Mouse (Mus musculus) C2C12 (cell line): ENCODE measurements around the gene Lnx1. TPM values are rescaled to one million over a fixed set of nuclear protein-coding genes. Genes with fewer than 3 reads are reported as not detected.

Source experiments
- H3K27me3 ChIP-seq: one replicate; pipeline ENCODE4 v1.6.1; 2011; ENCODE audit not compliant: control insufficient read depth, insufficient read depth, insufficient read length
- H3K36me3 ChIP-seq: one replicate; pipeline ENCODE4 v1.6.1; 2011; ENCODE audit not compliant: control insufficient read depth, insufficient read depth
- H3K4me3 ChIP-seq: one replicate; pipeline ENCODE4 v1.5.1; 2011; ENCODE audit warnings: mild to moderate bottlenecking, control low read depth; ENCODE audit not compliant: poor library complexity, insufficient read depth, severe bottlenecking
- H3K79me2 ChIP-seq: one replicate; pipeline ENCODE4 v1.6.1; 2011; ENCODE audit not compliant: control insufficient read depth, insufficient read depth
- H3K79me3 ChIP-seq: one replicate; pipeline ENCODE4 v1.6.1; 2011; ENCODE audit warnings: low read depth, control low read depth
- H3ac ChIP-seq: one replicate; pipeline ENCODE3; 2011; ENCODE audit warnings: low read depth; ENCODE audit not compliant: control insufficient read depth, insufficient read length
- CEBPB ChIP-seq: IDR thresholded peaks from one replicate; pipeline ENCODE4 v1.6.1; 2011; ENCODE audit warnings: low read depth, mild to moderate bottlenecking, control low read depth, moderate library complexity
- CTCF ChIP-seq: IDR thresholded peaks from one replicate; pipeline ENCODE4 v1.5.1; 2011; ENCODE audit not compliant: control insufficient read depth, insufficient read depth, insufficient read length
- FOSL1 ChIP-seq: IDR thresholded peaks from one replicate; pipeline ENCODE4 v1.8.0; 2011; ENCODE audit warnings: mild to moderate bottlenecking, low read length; ENCODE audit not compliant: poor library complexity, insufficient read depth, severe bottlenecking
- MAX ChIP-seq: IDR thresholded peaks from one replicate; pipeline ENCODE4 v1.6.1; 2011; ENCODE audit warnings: mild to moderate bottlenecking, control low read depth
- MYOD1 ChIP-seq: IDR thresholded peaks from one replicate; pipeline ENCODE4 v1.6.1; 2011; ENCODE audit warnings: low read depth; ENCODE audit not compliant: control insufficient read depth, insufficient read length
- MYOG ChIP-seq: IDR thresholded peaks from one replicate; pipeline ENCODE4 v1.6.1; 2011; ENCODE audit not compliant: control insufficient read depth, insufficient read length; ENCODE audit errors: extremely low read depth
- USF1 ChIP-seq: IDR thresholded peaks from one replicate; pipeline ENCODE4 v1.6.1; 2011; ENCODE audit warnings: low read depth, mild to moderate bottlenecking, control low read depth, moderate library complexity
- polyA plus RNA-seq: library from polyadenylated mRNA; unstranded; fragments of >200 nt; fragmentation: generic; extraction: Trizol; gene quantifications from one replicate; pipeline ENCODE4 v1.2.1, GENCODE M21; 2012; ENCODE audit warnings: missing spikeins

The Lnx1 gene
- polyA plus RNA-seq, 1 experiment: 0.02 TPM

DNA sequence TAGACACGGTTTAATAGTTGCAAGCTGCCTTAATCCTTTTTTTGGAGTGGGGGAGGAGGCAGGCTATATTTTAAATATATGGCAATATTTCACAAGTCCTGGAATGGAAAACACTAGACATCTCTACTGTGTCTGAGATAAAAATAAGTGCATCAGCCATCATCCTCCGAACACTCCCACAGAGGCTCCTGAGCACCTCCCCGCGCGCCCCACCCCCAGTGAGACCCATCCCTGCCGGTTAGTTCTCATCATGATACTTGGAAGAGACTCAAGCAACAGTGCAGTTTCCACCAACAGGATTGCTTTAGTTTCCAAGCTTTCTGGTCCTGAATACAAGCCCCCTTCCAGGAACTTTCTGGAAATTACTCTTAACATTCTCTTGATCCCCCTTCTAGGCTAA is 63.2 kb downstream of the Lnx1 start:
- Histone ChIP-seq H3K36me3 (no peaks in the 10 kb centered on the region), H3K79me2 (no peaks in the 10 kb centered on the region), H3K79me3 (no peaks in the 10 kb centered on the region), H3K4me3 (no peak overlapping the region), H3K27me3 (no peaks in the 10 kb centered on the region), H3ac (no peak overlapping the region)
- no peak for TF ChIP-seq MYOG

- no peaks in the 10 kb centered on the region for H3K27me3 ChIP-seq
- no peak overlapping the region for H3K4me3 ChIP-seq
- no peaks in the 10 kb centered on the region for H3K79me2 ChIP-seq
- no peak for TF ChIP-seq MYOD1
- no peak for TF ChIP-seq MYOG
- TF ChIP-seq USF1: no peak
- TF ChIP-seq CTCF: no peak
- no peak for TF ChIP-seq CEBPB
- TF ChIP-seq FOSL1: no peak
- no peak for TF ChIP-seq MAX
- H3ac ChIP-seq: no peak overlapping the region
- H3K79me3 ChIP-seq: no peaks in the 10 kb centered on the region
- no peaks in the 10 kb centered on the region for H3K36me3 ChIP-seq
These were observed 68.3 kb downstream of the Lnx1 start for GRCm38 (mm10) chr5:74634391-74634790.

- Histone ChIP-seq H3ac (no peak overlapping the region), H3K36me3 (no peaks in the 10 kb centered on the region), H3K79me2 (no peaks in the 10 kb centered on the region), H3K4me3 (no peak overlapping the region), H3K27me3 (no peaks in the 10 kb centered on the region), H3K79me3 (no peaks in the 10 kb centered on the region)
- TF ChIP-seq CTCF (no peak), MAX (no peak), FOSL1 (no peak), CEBPB (no peak), MYOG (no peak), MYOD1 (no peak), USF1 (no peak)
These were observed 69.3 kb downstream of the Lnx1 start for GRCm38 (mm10) chr5:74633453-74633852.

GRCm38 (mm10) chr5:74632369-74633114 is 70.2 kb downstream of the Lnx1 start:
- Histone ChIP-seq H3K79me2 (no peaks in the 10 kb centered on the region), H3K79me3 (no peaks in the 10 kb centered on the region), H3K27me3 (no peaks in the 10 kb centered on the region), H3ac (no peak overlapping the region), H3K4me3 (no peak overlapping the region), H3K36me3 (no peaks in the 10 kb centered on the region)
- no peak for TF ChIP-seq MYOD1

DNA sequence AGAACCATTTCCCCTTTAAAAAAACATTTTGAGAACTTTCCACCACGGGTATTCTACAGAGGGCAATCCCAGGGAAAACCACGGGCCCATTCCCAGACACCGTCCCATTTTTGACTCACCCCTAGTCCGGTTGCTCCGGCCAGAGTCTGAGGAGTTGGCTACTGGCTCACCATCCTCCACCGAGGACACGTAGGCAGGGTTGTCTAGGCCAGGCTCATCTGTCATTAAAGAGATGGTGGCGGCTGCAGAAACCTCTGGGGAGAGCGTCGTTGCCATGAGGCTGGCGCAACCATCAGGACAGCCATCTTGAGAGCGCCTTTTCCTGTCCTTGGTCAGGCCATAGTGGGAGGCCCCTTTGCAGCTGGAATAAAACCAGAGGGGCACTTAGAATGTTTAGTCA is 74.7 kb downstream of the Lnx1 start:
- no peak overlapping the region for H3ac ChIP-seq
- H3K79me2 ChIP-seq: no peaks in the 10 kb centered on the region
- no peak overlapping the region for H3K4me3 ChIP-seq
- no peaks in the 10 kb centered on the region for H3K79me3 ChIP-seq
- H3K27me3 ChIP-seq: no peaks in the 10 kb centered on the region
- no peaks in the 10 kb centered on the region for H3K36me3 ChIP-seq
- no peak for TF ChIP-seq MYOD1
- no peak for TF ChIP-seq MYOG
- TF ChIP-seq USF1: no peak
- no peak for TF ChIP-seq CTCF
- TF ChIP-seq MAX: no peak
- no peak for TF ChIP-seq FOSL1
- no peak for TF ChIP-seq CEBPB

DNA sequence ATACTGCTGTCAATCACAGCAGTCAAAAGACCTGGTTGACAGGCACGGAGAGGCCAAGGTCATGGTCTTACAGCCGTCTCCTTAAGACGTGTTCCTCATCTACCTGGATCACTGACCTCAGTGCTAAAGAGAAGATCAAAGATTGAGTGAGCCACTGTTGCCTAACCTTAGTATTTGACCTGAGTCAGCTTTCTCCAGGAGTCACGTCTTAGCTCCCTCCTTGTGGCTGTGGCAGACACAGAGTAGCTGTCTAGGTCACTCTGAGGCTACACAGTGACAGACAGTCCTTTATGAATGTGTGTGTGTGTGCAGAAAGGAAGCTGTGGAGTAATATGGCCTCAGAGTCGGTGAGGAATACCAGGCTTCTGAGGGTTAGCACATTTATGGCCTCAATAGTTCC is 78.3 kb downstream of the Lnx1 start:
- Histone ChIP-seq H3ac (no peak overlapping the region), H3K27me3 (peaks cover 3% of the 10 kb centered on the region), H3K79me2 (no peaks in the 10 kb centered on the region), H3K36me3 (no peaks in the 10 kb centered on the region), H3K79me3 (no peaks in the 10 kb centered on the region), H3K4me3 (no peak overlapping the region)
- no peak for TF ChIP-seq MYOD1
- no peak for TF ChIP-seq USF1
- TF ChIP-seq MAX: no peak
- no peak for TF ChIP-seq MYOG
- no peak for TF ChIP-seq CTCF
- TF ChIP-seq FOSL1: no peak
- TF ChIP-seq CEBPB: no peak
